Mouse (Mus musculus): ENCODE results near the gene Brat1.
A peak's percentile ranks its signal among the peaks of the same experiment; 100 is the strongest.

GRCm38 (mm10) chr5:140704378-140705251, at the start of gene Brat1:
- TF ChIP-seq CTCF (IDR thresholded peaks at IDR 0.05; ENCODE audit: insufficient read depth, low read depth, low read length) (no peak), POLR2A (IDR thresholded peaks at IDR 0.05; ENCODE audit: insufficient read depth, low read depth, low read length) (peak; percentile 66)

All from olfactory bulb, adult 2 months (tissue).